Mouse (Mus musculus): ENCODE measurements around the gene Bcl2l13.

The Bcl2l13 gene

GRCm38 (mm10) chr6:120932597-120932996, 96.6 kb downstream of the Bcl2l13 start:
- DNase-seq: no peak

- no peak for DNase-seq
Measured at GRCm38 (mm10) chr6:120933670-120934069, 97.7 kb downstream of the Bcl2l13 start.

- DNase-seq: no peak
Measured at GRCm38 (mm10) chr6:120934176-120934575, 98.2 kb downstream of the Bcl2l13 start.

GRCm38 (mm10) chr6:120937104-120937617, 101.1 kb downstream of the Bcl2l13 start:
- no peak for DNase-seq

- no peak for DNase-seq
Measured at GRCm38 (mm10) chr6:120937999-120938608, 102.1 kb downstream of the Bcl2l13 start.

- no peak for DNase-seq
Measured at GRCm38 (mm10) chr6:120938763-120939450, 102.9 kb downstream of the Bcl2l13 start.

- no peak for DNase-seq
Measured at GRCm38 (mm10) chr6:120939783-120940182, 103.8 kb downstream of the Bcl2l13 start.

- DNase-seq: no peak
Measured at GRCm38 (mm10) chr6:120940446-120941083, 104.6 kb downstream of the Bcl2l13 start.

GRCm38 (mm10) chr6:120941084-120941481, 105.1 kb downstream of the Bcl2l13 start:
- DNase-seq: no peak

GRCm38 (mm10) chr6:120941575-120941974, 105.6 kb downstream of the Bcl2l13 start:
- DNase-seq: no peak
